Mouse (Mus musculus) gastrocnemius, postnatal 14 days (tissue): ENCODE results near the gene Gm20777. TPM values are rescaled to one million over a fixed set of nuclear protein-coding genes. Genes with fewer than 3 reads are reported as not detected.
"Not testable (repeated sequence)": the region's sequence is repeated elsewhere in the genome, so short reads cannot be mapped to it uniquely, and the experiment has no call there.

Source experiments
- DNase-seq: peaks from one replicate; pipeline ENCODE4 v3.0.0; 2021; ENCODE audit warnings: mixed read lengths
- intact Hi-C: fragments of 180-260 bp; cut with DNase I; formaldehyde crosslinking; loops from one replicate; pipeline ENCODE4 v1.15.1; 2025; ENCODE audit warnings: low total_unique reads
- long read RNA-seq, 2 experiments: library from polyadenylated mRNA; stranded (forward); transcript quantifications; one replicate each; pipeline ENCODE4 v2.0.0; 2021
- total RNA-seq, 2 experiments: library from RNA; stranded (reverse); gene quantifications; 2 replicates each; pipeline ENCODE4 v1.2.3; 2021

The Gm20777 gene
- not detected for total RNA-seq
- long read RNA-seq, experiment 1, result 0 reads
- long read RNA-seq, experiment 2, result 0 reads

- intact Hi-C loops, DNase-seq: not testable (repeated sequence)
Observed at GRCm38 (mm10) chrY:10752350-10752749, at the start of gene Gm20777. Gene Gm20777 (minus strand): TSS chrY:10752450.

GRCm38 (mm10) chrY:10709551-10709950 lies 42.7 kb downstream of the Gm20777 start:
- DNase-seq, intact Hi-C loops: not testable (repeated sequence)

- intact Hi-C loops, DNase-seq: not testable (repeated sequence)
Observed at GRCm38 (mm10) chrY:10708761-10709160, 43.5 kb downstream of the Gm20777 start.

- DNase-seq, intact Hi-C loops: not testable (repeated sequence)
Observed at GRCm38 (mm10) chrY:10708226-10708625, 44.0 kb downstream of the Gm20777 start.

- intact Hi-C loops, result not testable (repeated sequence)
Observed at GRCm38 (mm10) chrY:10706686-10707085, 45.6 kb downstream of the Gm20777 start.

More at GRCm38 (mm10) chrY:10706686-10707085, 45.6 kb downstream of the Gm20777 start:
- not testable (repeated sequence) for DNase-seq

Other genes starting within 250 kb of the Gm20777 start
- not detected for gene Gm20737, start 216.4 kb downstream of the Gm20777 start, total RNA-seq
- not detected for gene Gm21775, start 199.0 kb downstream of the Gm20777 start, total RNA-seq
- gene Gm21900, start 136.1 kb downstream of the Gm20777 start, total RNA-seq, result not detected